Mouse (Mus musculus) midbrain, embryonic 16.5 days (tissue): ENCODE measurements around the gene 1700122O11Rik. TPM values are rescaled to one million over a fixed set of nuclear protein-coding genes. Genes with fewer than 3 reads are reported as not detected.

Source experiments
- ATAC-seq: fragments of 200-750 bp; cut with Nextera tagmentation; 2 replicates; pipeline ENCODE4 v1.8.0; 2017; ENCODE audit warnings: moderate TSS enrichment
- H3K27ac ChIP-seq: fragments of 300-500 bp; sonication (generic); 2 replicates; pipeline ENCODE4 v1.5.1; 2014; ENCODE audit warnings: mild to moderate bottlenecking, low read length, mixed read lengths
- H3K27me3 ChIP-seq: fragments of 300-500 bp; sonication (generic); 2 replicates; pipeline ENCODE4 v1.6.1; 2014; ENCODE audit warnings: low read depth, low read length, mixed read lengths; ENCODE audit not compliant: control insufficient read depth, insufficient read depth
- H3K36me3 ChIP-seq: fragments of 300-500 bp; sonication (generic); 2 replicates; pipeline ENCODE4 v1.6.1; 2014; ENCODE audit warnings: mild to moderate bottlenecking, low read length, moderate library complexity, mixed read lengths; ENCODE audit not compliant: control insufficient read depth, insufficient read depth
- H3K4me1 ChIP-seq: fragments of 300-500 bp; sonication (generic); 2 replicates; pipeline ENCODE4 v1.6.1; 2014; ENCODE audit warnings: mild to moderate bottlenecking, low read length, mixed read lengths; ENCODE audit not compliant: control insufficient read depth, insufficient read depth
- H3K4me2 ChIP-seq: fragments of 300-500 bp; sonication (generic); 2 replicates; pipeline ENCODE4 v1.6.1; 2014; ENCODE audit warnings: mild to moderate bottlenecking, low read length, mixed read lengths
- H3K4me3 ChIP-seq: fragments of 300-500 bp; sonication (generic); 2 replicates; pipeline ENCODE4 v1.5.1; 2014; ENCODE audit warnings: low read depth, mild to moderate bottlenecking, low read length, moderate library complexity, mixed read lengths
- H3K9ac ChIP-seq: fragments of 300-500 bp; sonication (generic); 2 replicates; pipeline ENCODE4 v1.6.1; 2014; ENCODE audit warnings: low read depth, low read length, mixed read lengths
- H3K9me3 ChIP-seq: fragments of 300-500 bp; sonication (generic); replicated peaks from 2 replicates; pipeline ENCODE4 v1.6.1; 2014; ENCODE audit warnings: mild to moderate bottlenecking, low read length, mixed read lengths; ENCODE audit not compliant: control insufficient read depth, poor library complexity, severe bottlenecking
- WGBS: fragments of 180-500 bp; shearing (Covaris S2); extraction: QIAGEN DNeasy Blood & Tissue Kit; methylation state at CpG from one replicate; pipeline ENCODE4 v1.1.7; 2014; 5-methylcytosine and 5-hydroxymethylcytosine counted together
- polyA plus RNA-seq: library from polyadenylated mRNA; unstranded; fragments of >200 nt; fragmentation: Nextera tagmentation; extraction: Ambion mirVana; gene quantifications from 2 replicates; pipeline ENCODE4 v1.2.1, GENCODE M21; 2015

Gene 1700122O11Rik
- polyA plus RNA-seq, result not detected in 2 replicates

DNA sequence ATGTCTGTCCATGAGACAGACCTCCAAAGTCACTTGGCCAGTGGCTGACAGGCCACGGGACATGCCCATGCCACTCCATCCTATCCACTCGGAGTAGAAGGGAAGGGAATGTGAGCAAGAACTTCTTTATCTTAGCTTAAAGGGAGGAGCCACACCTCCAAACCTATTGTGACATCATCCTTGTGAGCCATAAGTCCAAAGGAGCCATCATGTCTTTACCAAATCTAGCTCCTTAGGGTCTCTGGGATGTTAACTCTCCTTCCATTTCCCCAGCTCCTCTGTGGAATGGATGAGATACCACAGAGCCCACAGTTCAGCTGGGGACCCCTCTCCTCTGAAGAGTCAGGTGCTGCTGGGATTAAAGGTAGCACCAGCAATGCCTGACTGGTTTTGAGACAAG is at the start of gene 1700122O11Rik:
1700122O11Rik (minus strand) TSS at position 101 of the 400 bp plus-strand sequence.
- ATAC-seq, result no peak
- Histone ChIP-seq H3K9me3 (no peaks in the 10 kb centered on the region), H3K9ac (no peak within 1 kb of the TSS), H3K4me3 (no peak within 1 kb of the TSS), H3K4me2 (no peak within 1 kb of the TSS), H3K27ac (no peak within 1 kb of the TSS), H3K36me3 (no peaks in the 10 kb centered on the region), H3K4me1 (no peaks in the 10 kb centered on the region), H3K27me3 (no peaks in the 10 kb centered on the region)
- WGBS, result 94% methylated on average over 2 of the region's 2 CpGs

DNA sequence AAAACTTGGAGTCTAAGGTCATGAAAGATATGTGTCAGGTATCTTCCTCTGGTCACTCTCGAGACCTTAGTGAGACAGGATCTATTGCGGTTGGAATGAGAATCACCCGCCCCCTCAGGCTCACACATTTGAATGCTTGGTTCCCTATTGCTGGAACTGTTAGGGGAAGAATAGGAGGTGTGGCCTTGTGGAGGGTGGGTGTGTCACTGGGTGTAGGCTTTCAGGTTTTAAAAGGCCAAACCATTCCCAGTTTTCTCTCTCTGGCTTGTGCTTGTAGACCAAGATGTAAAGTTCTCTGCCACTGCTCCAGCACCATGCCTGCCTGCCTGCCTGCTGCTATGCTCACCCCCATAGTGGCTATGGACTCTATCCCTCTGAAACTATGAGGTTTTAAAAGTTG is 42.5 kb upstream of the 1700122O11Rik start:
- H3K9me3 ChIP-seq, result no peaks in the 10 kb centered on the region
- H3K36me3 ChIP-seq, result no peaks in the 10 kb centered on the region
- no peaks in the 10 kb centered on the region for H3K27me3 ChIP-seq
- WGBS, result 55% methylated on average over 3 of the region's 3 CpGs
- H3K4me3 ChIP-seq, result no peak overlapping the region
- no peak for ATAC-seq
- H3K4me1 ChIP-seq, result no peaks in the 10 kb centered on the region
- no peak overlapping the region for H3K4me2 ChIP-seq
- H3K27ac ChIP-seq, result no peak overlapping the region
- H3K9ac ChIP-seq, result no peak overlapping the region

DNA sequence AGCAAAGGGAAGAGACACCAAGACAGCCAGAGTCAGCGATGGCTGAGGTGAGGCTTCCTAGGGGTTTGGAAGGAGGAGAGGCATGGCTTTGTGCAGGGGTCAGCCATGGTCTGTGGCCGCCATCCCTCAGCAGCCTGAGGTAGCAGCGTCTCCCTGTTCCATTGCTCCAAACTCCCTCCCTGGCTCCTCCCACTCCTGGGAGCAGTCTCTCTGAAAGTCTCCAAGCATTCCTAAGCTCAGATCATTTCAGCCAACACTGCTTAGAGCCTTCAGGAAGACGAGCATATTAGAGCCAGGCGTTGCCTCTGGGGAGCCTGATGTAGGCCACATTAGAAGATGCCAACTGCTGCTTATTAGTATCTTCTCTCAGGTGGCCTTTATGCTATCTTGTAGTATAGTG is 29.6 kb upstream of the 1700122O11Rik start:
- WGBS, result 24% methylated on average over 5 of the region's 5 CpGs
- H3K36me3 ChIP-seq, result no peaks in the 10 kb centered on the region
- no peaks in the 10 kb centered on the region for H3K9me3 ChIP-seq
- no peaks in the 10 kb centered on the region for H3K27me3 ChIP-seq
- H3K4me2 ChIP-seq, result no peak overlapping the region
- ATAC-seq, result no peak
- no peak overlapping the region for H3K9ac ChIP-seq
- peaks cover 8% of the 10 kb centered on the region; the same call in 1 of the 2 replicates for H3K4me1 ChIP-seq
- H3K27ac ChIP-seq, result no peak overlapping the region
- no peak overlapping the region for H3K4me3 ChIP-seq

DNA sequence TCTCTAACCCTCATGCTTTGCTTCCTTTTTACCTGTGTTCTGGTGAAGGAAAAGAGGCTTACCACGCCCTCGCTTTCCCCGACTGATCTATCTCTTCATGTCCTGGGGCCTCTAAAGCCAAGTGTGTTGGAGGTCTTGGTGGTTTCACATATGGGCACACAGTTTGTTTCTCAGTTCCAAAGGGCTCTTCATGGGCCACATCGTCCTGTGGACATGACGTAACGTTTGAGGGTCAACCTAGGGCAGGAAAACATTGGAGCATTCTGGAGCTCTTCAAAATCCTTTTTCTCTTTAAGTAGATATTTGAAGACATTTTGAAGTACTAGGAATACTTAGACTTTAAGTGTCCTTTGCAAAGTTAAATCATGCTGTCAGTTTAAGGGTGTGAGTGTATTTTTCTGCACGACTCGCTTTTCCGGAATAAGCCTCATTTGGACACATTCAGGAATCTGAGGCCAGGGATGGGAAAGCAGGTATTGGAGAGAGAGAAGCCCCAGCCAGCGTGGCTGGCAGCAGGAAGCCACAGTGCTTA is 29.1 kb upstream of the 1700122O11Rik start:
- no peak overlapping the region for H3K4me2 ChIP-seq
- H3K9ac ChIP-seq, result no peak overlapping the region
- WGBS, result 70% methylated on average over 10 of the region's 10 CpGs
- no peak for ATAC-seq
- peaks cover 8% of the 10 kb centered on the region; the same call in 1 of the 2 replicates for H3K4me1 ChIP-seq
- H3K36me3 ChIP-seq, result no peaks in the 10 kb centered on the region
- no peaks in the 10 kb centered on the region for H3K27me3 ChIP-seq
- no peaks in the 10 kb centered on the region for H3K9me3 ChIP-seq
- no peak overlapping the region for H3K27ac ChIP-seq
- no peak overlapping the region for H3K4me3 ChIP-seq

DNA sequence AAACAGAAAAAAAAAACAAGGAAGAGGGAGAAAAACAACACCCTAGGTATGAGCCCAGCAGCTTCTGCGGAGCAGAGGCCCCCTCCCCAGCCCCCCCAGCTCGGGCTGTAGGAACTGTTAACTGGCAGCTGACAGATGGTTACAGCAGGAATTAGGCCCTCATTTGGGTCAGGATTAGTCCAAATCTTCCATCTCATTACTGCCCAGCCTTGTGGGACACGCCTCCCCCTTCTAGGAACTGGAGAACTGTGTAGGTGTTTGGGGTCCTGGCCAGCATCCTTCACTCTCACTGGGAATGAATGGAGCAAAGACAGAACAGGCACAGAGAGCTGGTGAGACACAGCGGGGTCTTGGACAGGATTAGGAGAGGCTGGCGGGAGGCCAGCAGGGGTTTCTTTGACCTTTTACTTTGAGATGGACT is 27.0 kb upstream of the 1700122O11Rik start:
- Histone ChIP-seq H3K9me3 (no peaks in the 10 kb centered on the region), H3K4me1 (peaks cover 8% of the 10 kb centered on the region; the same call in 1 of the 2 replicates), H3K4me2 (no peak overlapping the region), H3K36me3 (no peaks in the 10 kb centered on the region), H3K4me3 (no peak overlapping the region), H3K9ac (no peak overlapping the region), H3K27ac (no peak overlapping the region), H3K27me3 (no peaks in the 10 kb centered on the region)
- ATAC-seq, result no peak
- whole genome bisulfite sequencing, result 18% methylated on average over 5 of the region's 5 CpGs

DNA sequence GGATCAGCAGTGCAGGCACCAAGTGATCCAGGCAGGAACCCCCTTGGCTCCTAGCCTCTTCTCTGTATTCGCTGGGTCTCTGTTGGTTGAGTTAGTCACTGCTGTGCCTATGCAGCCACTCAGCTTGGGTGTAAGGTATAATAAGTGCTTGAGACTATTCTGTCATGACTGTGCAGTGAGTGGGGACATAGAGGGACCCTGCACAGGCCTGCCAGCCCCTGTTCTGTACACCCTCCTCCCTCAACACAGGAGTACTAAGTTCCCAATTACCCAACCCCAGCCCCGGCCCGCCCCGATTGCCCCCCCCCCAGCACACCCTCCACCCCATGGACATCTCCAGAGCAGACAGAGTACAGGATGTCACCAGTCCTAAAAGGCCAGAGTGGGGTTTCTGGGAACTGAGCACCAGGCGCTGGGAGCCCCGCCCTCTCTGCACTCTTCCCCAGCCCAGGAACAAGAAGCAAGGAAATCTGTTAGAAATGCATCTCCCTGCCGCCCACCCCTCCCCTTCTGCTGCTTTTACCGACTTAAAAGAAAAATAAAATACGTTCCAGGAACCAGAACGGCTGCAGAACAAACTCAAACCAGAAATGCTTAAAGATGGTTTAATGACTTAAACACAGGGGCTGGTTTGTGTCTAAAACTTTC is 26.2 kb upstream of the 1700122O11Rik start:
- peak; percentile 54; the same call in 1 of the 2 replicates for ATAC-seq
- Histone ChIP-seq H3K4me2 (no peak overlapping the region), H3K27me3 (no peaks in the 10 kb centered on the region), H3K4me1 (peaks cover 8% of the 10 kb centered on the region; the same call in 1 of the 2 replicates), H3K4me3 (no peak overlapping the region), H3K36me3 (no peaks in the 10 kb centered on the region), H3K9ac (no peak overlapping the region), H3K9me3 (no peaks in the 10 kb centered on the region), H3K27ac (no peak overlapping the region)
- WGBS, result 41% methylated on average over 10 of the region's 10 CpGs

DNA sequence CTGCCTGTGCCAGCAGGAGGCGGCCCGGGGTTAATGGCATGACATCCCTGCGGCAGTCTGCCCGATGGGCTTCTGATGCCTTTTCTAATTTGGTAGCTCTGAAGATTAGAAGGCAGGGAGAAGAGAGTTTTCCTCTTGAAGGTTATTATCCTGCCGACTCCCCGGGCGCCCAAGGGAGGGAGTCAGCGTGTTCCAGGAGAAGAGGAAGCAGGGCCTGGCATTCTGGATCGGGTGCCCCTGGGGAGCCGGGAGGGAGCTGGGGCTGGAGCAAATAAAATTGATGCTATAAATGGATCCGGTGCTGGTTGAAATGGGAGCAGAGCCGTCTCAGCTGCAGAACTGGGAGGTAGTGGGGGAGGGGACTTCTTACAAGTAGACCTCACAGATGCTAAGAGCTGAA is 19.3 kb upstream of the 1700122O11Rik start:
- peaks cover 22% of the 10 kb centered on the region for H3K4me1 ChIP-seq
- H3K36me3 ChIP-seq, result no peaks in the 10 kb centered on the region
- peak; percentile 41; the same call in 1 of the 2 replicates for ATAC-seq
- no peaks in the 10 kb centered on the region for H3K9me3 ChIP-seq
- 5% methylated on average over 12 of the region's 12 CpGs for WGBS
- no peak overlapping the region for H3K4me3 ChIP-seq
- H3K4me2 ChIP-seq, result peak overlapping the region; percentile 26; the same call in 1 of the 2 replicates
- H3K9ac ChIP-seq, result peak overlapping the region; percentile 8; the same call in 1 of the 2 replicates
- no peak overlapping the region; the same call in 1 of the 2 replicates for H3K27ac ChIP-seq
- no peaks in the 10 kb centered on the region for H3K27me3 ChIP-seq

DNA sequence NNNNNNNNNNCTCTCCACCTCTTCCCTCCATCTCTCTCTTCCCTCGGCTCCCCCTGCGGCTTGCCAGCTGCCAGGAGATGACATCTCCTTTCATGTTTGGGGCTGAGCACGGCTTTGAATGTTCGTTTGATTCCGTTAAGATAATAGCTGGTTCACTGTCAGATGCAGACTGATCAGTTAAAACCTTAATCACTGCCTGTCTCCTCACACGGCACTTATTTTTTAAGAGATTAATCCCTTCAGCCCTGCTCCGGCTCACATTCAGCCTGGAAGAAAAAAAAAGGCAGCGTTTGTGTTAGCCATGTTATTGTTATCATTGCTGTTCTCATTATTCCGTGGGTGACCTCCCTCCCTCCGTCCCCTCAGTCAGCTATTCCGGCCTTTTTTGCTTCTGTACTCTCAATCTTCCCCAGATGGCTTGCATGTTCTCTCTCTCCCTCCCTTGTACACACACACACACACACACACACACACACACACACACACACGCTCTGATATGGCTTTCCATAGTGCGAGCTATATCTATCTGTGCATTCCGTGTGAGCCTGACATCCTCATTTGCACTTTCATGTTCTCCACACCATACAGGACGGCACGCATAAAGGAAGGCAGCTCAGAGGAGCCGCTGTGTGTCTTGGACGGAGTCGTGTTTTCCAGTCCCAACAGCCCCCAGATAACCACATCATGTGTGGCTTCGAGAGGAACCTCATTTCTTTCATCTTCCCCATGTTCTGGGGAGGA is 17.2 kb upstream of the 1700122O11Rik start:
- Histone ChIP-seq H3K9ac (peak overlapping the region; percentile 41; the same call in 1 of the 2 replicates), H3K4me3 (no peak overlapping the region), H3K4me2 (peak overlapping the region; percentile 42), H3K9me3 (no peaks in the 10 kb centered on the region), H3K27ac (peak overlapping the region; percentile 60), H3K4me1 (peaks cover 22% of the 10 kb centered on the region), H3K27me3 (no peaks in the 10 kb centered on the region), H3K36me3 (no peaks in the 10 kb centered on the region)
- 18% methylated on average over 20 of the region's 20 CpGs for WGBS
- ATAC-seq, result peak; percentile 62

DNA sequence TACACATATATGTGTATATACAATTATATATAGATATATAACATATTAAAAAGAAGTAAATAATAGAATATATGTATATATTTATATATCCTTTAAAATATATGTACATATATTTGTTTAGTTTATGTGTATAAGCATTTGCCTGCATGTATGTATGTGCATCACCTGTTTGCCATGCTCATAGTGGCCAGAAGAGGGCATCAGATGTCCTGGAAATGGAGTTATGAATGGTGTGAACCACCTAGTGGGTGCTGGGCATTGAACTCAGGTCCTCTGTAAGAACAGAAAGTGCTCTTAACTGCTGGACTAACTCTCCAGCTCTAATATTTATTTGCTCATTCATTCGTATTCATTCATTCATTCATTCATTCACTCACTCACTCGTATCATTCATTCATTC is 15.6 kb upstream of the 1700122O11Rik start:
- no peak overlapping the region for H3K4me2 ChIP-seq
- ATAC-seq, result no peak
- H3K4me3 ChIP-seq, result no peak overlapping the region
- no peaks in the 10 kb centered on the region for H3K27me3 ChIP-seq
- peaks cover 22% of the 10 kb centered on the region for H3K4me1 ChIP-seq
- no peaks in the 10 kb centered on the region for H3K36me3 ChIP-seq
- WGBS, result 75% methylated on average over 2 of the region's 2 CpGs
- no peak overlapping the region for H3K9ac ChIP-seq
- H3K27ac ChIP-seq, result no peak overlapping the region
- H3K9me3 ChIP-seq, result no peaks in the 10 kb centered on the region
